8 mouse cellular contexts compared by ENCODE assay signal in the genomic region with DNA sequence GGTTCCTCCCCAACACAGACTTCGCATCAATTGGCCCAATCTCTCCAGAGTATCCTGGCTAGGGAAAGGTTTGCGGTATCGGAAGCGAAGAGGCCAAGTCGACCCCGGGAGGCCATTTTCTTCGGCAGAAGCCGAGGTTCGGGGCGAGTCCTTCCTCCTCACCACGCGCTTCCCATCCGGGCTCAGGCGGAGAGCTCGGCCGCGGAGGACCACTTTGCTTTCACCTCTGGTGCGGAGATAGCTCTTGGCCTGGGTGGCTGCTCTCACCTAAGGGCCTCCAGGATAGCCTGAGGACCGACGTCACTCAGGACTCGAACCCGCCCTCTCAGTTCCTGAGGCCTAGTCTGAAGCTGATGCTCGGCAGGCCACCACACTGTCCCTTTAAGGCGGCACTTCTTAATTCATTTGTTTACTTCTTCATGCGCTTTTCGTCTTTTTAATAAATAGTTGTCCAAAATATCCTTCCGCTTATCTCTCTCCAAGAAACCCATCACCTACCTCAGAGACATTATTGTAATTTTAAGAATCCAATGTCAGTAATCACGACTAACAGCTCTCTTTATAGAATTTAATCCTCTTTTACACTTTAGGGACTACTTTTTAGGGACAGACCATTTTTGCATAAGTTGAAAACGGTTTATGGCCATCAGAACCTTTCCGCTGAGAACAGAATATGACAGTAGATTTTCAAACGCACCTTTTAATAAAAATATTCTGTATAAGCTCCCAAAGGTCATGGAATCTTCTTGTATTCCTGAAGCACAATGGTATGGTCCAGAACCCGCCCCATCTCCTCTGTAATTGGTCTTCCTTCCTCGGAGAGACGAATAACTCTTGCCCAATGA. TPM values are rescaled to one million over a fixed set of nuclear protein-coding genes. Genes with fewer than 3 reads are reported as not detected.
DNase-seq lines count a peak whose midpoint lies in the region; ATAC-seq and TF ChIP-seq lines count a peak whose summit lies in the region.

No protein-coding gene starts in this region.

- TF ChIP-seq EP300 in ES-Bruce4 (IDR thresholded peaks at IDR 0.05; ENCODE audit: insufficient read depth, low read depth, low read length): 0 out of 2 replicates have a peak, but pooled peaks have one; percentile 37

- no peaks in the 10 kb centered on the region for H3K9me3 ChIP-seq in ES-Bruce4 (replicated peaks; ENCODE audit: control insufficient read depth, insufficient read depth, low read length, poor library complexity, severe bottlenecking)
- no peaks in the 10 kb centered on the region for H3K9me3 ChIP-seq in forebrain, embryonic 13.5 days (replicated peaks)

- H3K4me1 ChIP-seq in ES-Bruce4 (ENCODE audit: control insufficient read depth, insufficient read depth, low read length): no peaks in the 10 kb centered on the region
- peaks cover 51% of the 10 kb centered on the region for H3K4me1 ChIP-seq in forebrain, embryonic 13.5 days
- peaks cover 3% of the 10 kb centered on the region; the same call in 1 of the 2 replicates for H3K4me1 ChIP-seq in lung, adult 2 months (ENCODE audit: control insufficient read depth, insufficient read depth, low read length)
- peaks cover 35% of the 10 kb centered on the region for H3K4me1 ChIP-seq in olfactory bulb, adult 2 months (ENCODE audit: control insufficient read depth, insufficient read depth, low read length)
- H3K4me1 ChIP-seq in thymus, adult 2 months (replicated peaks; ENCODE audit: control insufficient read depth, insufficient read depth, low read length): peaks cover 8% of the 10 kb centered on the region

- peak overlapping the region; percentile 96 for H3K9ac ChIP-seq in ES-Bruce4 (ENCODE audit: low read depth, poor library complexity, severe bottlenecking)
- peak overlapping the region; percentile 78 for H3K9ac ChIP-seq in forebrain, embryonic 13.5 days

- peak; percentile 70; the same call in 1 of the 2 replicates for ATAC-seq in cerebellum, adult (ENCODE audit: insufficient number of reproducible peaks, low FRiP score, low TSS enrichment)
- peak; percentile 78 for ATAC-seq in forebrain, embryonic 13.5 days

- peak overlapping the region; percentile 95 for H3K4me3 ChIP-seq in ES-Bruce4 (ENCODE audit: low read depth, low read length)
- peak overlapping the region; percentile 59 for H3K4me3 ChIP-seq in forebrain, embryonic 13.5 days
- peak overlapping the region; percentile 99 for H3K4me3 ChIP-seq in lung, adult 2 months (replicated peaks; ENCODE audit: extremely low read depth, low read depth, low read length)
- H3K4me3 ChIP-seq in olfactory bulb, adult 2 months (ENCODE audit: insufficient read depth, low read depth, low read length): peak overlapping the region; percentile 99
- H3K4me3 ChIP-seq in thymus, adult 2 months (ENCODE audit: control insufficient read depth, insufficient read depth, low read length): peak overlapping the region; percentile 78

- TF ChIP-seq CTCF in ES-Bruce4 (IDR thresholded peaks at IDR 0.05; ENCODE audit: low read depth, low read length): no peak
- TF ChIP-seq CTCF in lung, adult 2 months (IDR thresholded peaks at IDR 0.05; ENCODE audit: insufficient read depth, low read length): no peak
- no peak for TF ChIP-seq CTCF in olfactory bulb, adult 2 months (IDR thresholded peaks at IDR 0.05; ENCODE audit: insufficient read depth, low read depth, low read length)
- 0 out of 2 replicates have a peak, but pooled peaks have one; percentile 39 for TF ChIP-seq CTCF in thymus, adult 2 months (IDR thresholded peaks at IDR 0.05; ENCODE audit: borderline replicate concordance, control insufficient read depth, extremely low read depth, insufficient read depth, low read length, poor library complexity)

- intact Hi-C loops in heart, postnatal 10 days (cut with DNase I): loop anchor here (1.0 kb wide), 1 partner anchor 13 kb away; no protein-coding TSS in a partner anchor

- H3K27me3 ChIP-seq in ES-Bruce4 (ENCODE audit: control insufficient read depth, insufficient read depth, low read length, poor library complexity, severe bottlenecking): no peaks in the 10 kb centered on the region
- peaks cover 35% of the 10 kb centered on the region for H3K27me3 ChIP-seq in forebrain, embryonic 13.5 days
- H3K27me3 ChIP-seq in thymus, adult 2 months (ENCODE audit: control insufficient read depth, insufficient read depth, low read length): no peaks in the 10 kb centered on the region

- no peaks in the 10 kb centered on the region; the same call in 1 of the 2 replicates for H3K36me3 ChIP-seq in ES-Bruce4 (ENCODE audit: control insufficient read depth, insufficient read depth, low read length, poor library complexity, severe bottlenecking)
- no peaks in the 10 kb centered on the region for H3K36me3 ChIP-seq in forebrain, embryonic 13.5 days (ENCODE audit: poor library complexity, severe bottlenecking)
- H3K36me3 ChIP-seq in thymus, adult 2 months (ENCODE audit: control insufficient read depth, insufficient read depth, low read length): no peaks in the 10 kb centered on the region

- TF ChIP-seq POLR2A in ES-Bruce4 (IDR thresholded peaks at IDR 0.05; ENCODE audit: insufficient read depth, low read length): peak; percentile 56
- TF ChIP-seq POLR2A in lung, adult 2 months (IDR thresholded peaks at IDR 0.05; ENCODE audit: borderline replicate concordance, extremely low read depth, low read depth, low read length): peak; percentile 92; the same call in 1 of the 2 replicates
- peak; percentile 53 for TF ChIP-seq POLR2A in olfactory bulb, adult 2 months (IDR thresholded peaks at IDR 0.05; ENCODE audit: insufficient read depth, low read depth, low read length)
- peak; percentile 63 for TF ChIP-seq POLR2A in thymus, adult 2 months (IDR thresholded peaks at IDR 0.05; ENCODE audit: control insufficient read depth, extremely low read depth, insufficient read depth, low read length, poor library complexity)

- DNase-seq in heart, postnatal 10 days: peak; percentile 88 to 89
- peak; percentile 83 for DNase-seq in layer of hippocampus, adult 11-12 months (ENCODE audit: low spot score)
- DNase-seq in lung, adult 2 months: peak; percentile 84
- DNase-seq in thymus, adult 2 months: peak; percentile 78

- H3K27ac ChIP-seq in ES-Bruce4 (ENCODE audit: insufficient read depth, low read length): peak overlapping the region; percentile 66
- H3K27ac ChIP-seq in forebrain, embryonic 13.5 days: peak overlapping the region; percentile 86
- H3K27ac ChIP-seq in olfactory bulb, adult 2 months (ENCODE audit: insufficient read depth, low read depth, low read length): peak overlapping the region; percentile 100
- peak overlapping the region; percentile 76 for H3K27ac ChIP-seq in thymus, adult 2 months (ENCODE audit: control insufficient read depth, insufficient read depth, low read length)

- peak overlapping the region; percentile 63 for H3K4me2 ChIP-seq in forebrain, embryonic 13.5 days

- under 1% methylated on average over 34 of the region's 34 CpGs for WGBS in forebrain, embryonic 13.5 days
- under 1% methylated on average over 34 of the region's 34 CpGs for WGBS in lung, adult 2 months
- under 1% methylated on average over 34 of the region's 34 CpGs for WGBS in olfactory bulb, adult 2 months
- under 1% methylated on average over 34 of the region's 34 CpGs for WGBS in thymus, adult 2 months

RNA-seq across cellular contexts. Expression of gene Hexim1, which starts 0.6 kb away (rescaled TPM):
- 17.2 and 20.1 TPM in 2 replicates for polyA plus RNA-seq in ES-Bruce4 (2011; ENCODE audit: insufficient read depth, insufficient read length, low read depth, missing spikeins)
- 3.3 and 4.1 TPM in 2 replicates for polyA plus RNA-seq in forebrain, embryonic 13.5 days (2015; fragmentation: Nextera tagmentation; extraction: Ambion mirVana)
- total RNA-seq in heart, postnatal 10 days (2021): 10 to 100 TPM; 20.4 to 22.6 TPM
- polyA plus RNA-seq in lung, adult 2 months (2012; rRNA removed): 15.2 and 16.0 TPM in 2 replicates
- polyA plus RNA-seq in olfactory bulb, adult 2 months (2012; ENCODE audit: insufficient read depth, insufficient read length, low replicate concordance, missing spikeins): not detected in 2 replicates
- polyA plus RNA-seq in thymus, adult 2 months (2012; rRNA removed): 18.2 and 18.4 TPM in 2 replicates

RNA-seq across cellular contexts. Expression of gene Acbd4, which starts 13.9 kb away (rescaled TPM):
- polyA plus RNA-seq in ES-Bruce4 (2011; ENCODE audit: insufficient read depth, insufficient read length, low read depth, missing spikeins): 15.0 and 19.4 TPM in 2 replicates
- 8.1 TPM in 2 replicates for polyA plus RNA-seq in forebrain, embryonic 13.5 days (2015; fragmentation: Nextera tagmentation; extraction: Ambion mirVana)
- total RNA-seq in heart, postnatal 10 days (2021): 10 to 100 TPM; 35.5 to 37.4 TPM
- 41.1 and 46.5 TPM in 2 replicates for polyA plus RNA-seq in lung, adult 2 months (2012; rRNA removed)
- not detected in 2 replicates for polyA plus RNA-seq in olfactory bulb, adult 2 months (2012; ENCODE audit: insufficient read depth, insufficient read length, low replicate concordance, missing spikeins)
- polyA plus RNA-seq in thymus, adult 2 months (2012; rRNA removed): 28.8 and 29.5 TPM in 2 replicates

RNA-seq across cellular contexts. Expression of gene Plcd3, which starts 13.9 kb away (rescaled TPM):
- 14.7 and 17.5 TPM in 2 replicates for polyA plus RNA-seq in ES-Bruce4 (2011; ENCODE audit: insufficient read depth, insufficient read length, low read depth, missing spikeins)
- polyA plus RNA-seq in forebrain, embryonic 13.5 days (2015; fragmentation: Nextera tagmentation; extraction: Ambion mirVana): 0.92 and 1.2 TPM in 2 replicates
- total RNA-seq in heart, postnatal 10 days (2021): 10 to 100 TPM; 26.7 to 27.7 TPM
- polyA plus RNA-seq in lung, adult 2 months (2012; rRNA removed): 11.0 and 17.2 TPM in 2 replicates
- not detected in 2 replicates for polyA plus RNA-seq in olfactory bulb, adult 2 months (2012; ENCODE audit: insufficient read depth, insufficient read length, low replicate concordance, missing spikeins)
- 3.9 and 5.4 TPM in 2 replicates for polyA plus RNA-seq in thymus, adult 2 months (2012; rRNA removed)

RNA-seq across cellular contexts. Expression of gene Hexim2, which starts 16.8 kb away (rescaled TPM):
- polyA plus RNA-seq in ES-Bruce4 (2011; ENCODE audit: insufficient read depth, insufficient read length, low read depth, missing spikeins): 1.7 and 4.5 TPM in 2 replicates
- 13.4 and 13.9 TPM in 2 replicates for polyA plus RNA-seq in forebrain, embryonic 13.5 days (2015; fragmentation: Nextera tagmentation; extraction: Ambion mirVana)
- 1 to 10 TPM; 3.1 to 3.9 TPM for total RNA-seq in heart, postnatal 10 days (2021)
- polyA plus RNA-seq in lung, adult 2 months (2012; rRNA removed): 2.9 and 4.7 TPM in 2 replicates
- polyA plus RNA-seq in olfactory bulb, adult 2 months (2012; ENCODE audit: insufficient read depth, insufficient read length, low replicate concordance, missing spikeins): not detected in 2 replicates
- polyA plus RNA-seq in thymus, adult 2 months (2012; rRNA removed): 4.9 and 6.9 TPM in 2 replicates

RNA-seq across cellular contexts. Expression of gene Fmnl1, which starts 55.5 kb away (rescaled TPM):
- 1.7 and 4.9 TPM in 2 replicates for polyA plus RNA-seq in ES-Bruce4 (2011; ENCODE audit: insufficient read depth, insufficient read length, low read depth, missing spikeins)
- polyA plus RNA-seq in forebrain, embryonic 13.5 days (2015; fragmentation: Nextera tagmentation; extraction: Ambion mirVana): 0.76 and 0.92 TPM in 2 replicates
- total RNA-seq in heart, postnatal 10 days (2021): 10 to 100 TPM; 14.4 to 15.6 TPM
- 26.4 and 31.7 TPM in 2 replicates for polyA plus RNA-seq in lung, adult 2 months (2012; rRNA removed)
- 142 TPM in 1 of 2 replicates, not detected in the other for polyA plus RNA-seq in olfactory bulb, adult 2 months (2012; ENCODE audit: insufficient read depth, insufficient read length, low replicate concordance, missing spikeins)
- polyA plus RNA-seq in thymus, adult 2 months (2012; rRNA removed): 235 and 264 TPM in 2 replicates

Comparison
In these comparisons a context has a peak if more than half of its experiments do, and no peak if none do; other contexts are left out.
1. Peak in every context shown above with its lines: DNase-seq, ATAC-seq, H3K4me3 ChIP-seq and H3K27ac ChIP-seq.